Mouse (Mus musculus): ENCODE data around the gene Rfx8.

Gene Rfx8

GRCm38 (mm10) chr1:39720632-39721350 lies at the start of gene Rfx8:
Gene Rfx8, minus strand, starts transcription at chr1:39720997.
- no peak for DNase-seq (ENCODE audit: low spot score in 2 of 2)

GRCm38 (mm10) chr1:39770436-39770835 lies 49.6 kb upstream of the Rfx8 start:
- no peak for DNase-seq (ENCODE audit: low spot score in 2 of 2)

- DNase-seq (ENCODE audit: low spot score in 2 of 2) = no peak
These were observed 47.2 kb upstream of the Rfx8 start for GRCm38 (mm10) chr1:39768017-39768416.

- no peak for DNase-seq (ENCODE audit: low spot score in 2 of 2)
These were observed 45.2 kb upstream of the Rfx8 start for GRCm38 (mm10) chr1:39765854-39766493.

- peak; percentile 87 to 92 for DNase-seq (ENCODE audit: low spot score in 2 of 2)
These were observed 41.2 kb upstream of the Rfx8 start for GRCm38 (mm10) chr1:39762025-39762370.

- DNase-seq (ENCODE audit: low spot score in 2 of 2) = peak; percentile 79 to 82
These were observed 40.6 kb upstream of the Rfx8 start for GRCm38 (mm10) chr1:39761211-39762024.

GRCm38 (mm10) chr1:39760181-39760715 lies 39.5 kb upstream of the Rfx8 start:
- no peak for DNase-seq (ENCODE audit: low spot score in 2 of 2)

GRCm38 (mm10) chr1:39759231-39760175 lies 38.7 kb upstream of the Rfx8 start:
- no peak for DNase-seq (ENCODE audit: low spot score in 2 of 2)

GRCm38 (mm10) chr1:39758244-39758643 lies 37.4 kb upstream of the Rfx8 start:
- DNase-seq (ENCODE audit: low spot score in 2 of 2) = no peak

GRCm38 (mm10) chr1:39756952-39757351 lies 36.2 kb upstream of the Rfx8 start:
- DNase-seq (ENCODE audit: low spot score in 2 of 2) = no peak

- DNase-seq (ENCODE audit: low spot score in 2 of 2) = no peak
These were observed 33.6 kb upstream of the Rfx8 start for GRCm38 (mm10) chr1:39754224-39754957.

- DNase-seq (ENCODE audit: low spot score in 2 of 2) = no peak
These were observed 30.7 kb upstream of the Rfx8 start for GRCm38 (mm10) chr1:39751537-39751936.

- no peak for DNase-seq (ENCODE audit: low spot score in 2 of 2)
These were observed 28.9 kb upstream of the Rfx8 start for GRCm38 (mm10) chr1:39749664-39750063.

GRCm38 (mm10) chr1:39749214-39749613 lies 28.4 kb upstream of the Rfx8 start:
- DNase-seq (ENCODE audit: low spot score in 2 of 2) = no peak

- no peak for DNase-seq (ENCODE audit: low spot score in 2 of 2)
These were observed 27.9 kb upstream of the Rfx8 start for GRCm38 (mm10) chr1:39748666-39749065.

- no peak for DNase-seq (ENCODE audit: low spot score in 2 of 2)
These were observed 25.7 kb upstream of the Rfx8 start for GRCm38 (mm10) chr1:39746464-39746863.

- DNase-seq (ENCODE audit: low spot score in 2 of 2) = no peak
These were observed 20.2 kb upstream of the Rfx8 start for GRCm38 (mm10) chr1:39740948-39741347.

GRCm38 (mm10) chr1:39740002-39740401 lies 19.2 kb upstream of the Rfx8 start:
- DNase-seq (ENCODE audit: low spot score in 2 of 2) = no peak

GRCm38 (mm10) chr1:39735927-39736604 lies 15.3 kb upstream of the Rfx8 start:
- no peak for DNase-seq (ENCODE audit: low spot score in 2 of 2)

- DNase-seq (ENCODE audit: low spot score in 2 of 2) = no peak
These were observed 14.7 kb upstream of the Rfx8 start for GRCm38 (mm10) chr1:39735493-39735892.

Measured in right cerebral cortex, postnatal 10 days (tissue).